Comparison of ENCODE assay signal across 14 mouse cellular contexts in the genomic region with DNA sequence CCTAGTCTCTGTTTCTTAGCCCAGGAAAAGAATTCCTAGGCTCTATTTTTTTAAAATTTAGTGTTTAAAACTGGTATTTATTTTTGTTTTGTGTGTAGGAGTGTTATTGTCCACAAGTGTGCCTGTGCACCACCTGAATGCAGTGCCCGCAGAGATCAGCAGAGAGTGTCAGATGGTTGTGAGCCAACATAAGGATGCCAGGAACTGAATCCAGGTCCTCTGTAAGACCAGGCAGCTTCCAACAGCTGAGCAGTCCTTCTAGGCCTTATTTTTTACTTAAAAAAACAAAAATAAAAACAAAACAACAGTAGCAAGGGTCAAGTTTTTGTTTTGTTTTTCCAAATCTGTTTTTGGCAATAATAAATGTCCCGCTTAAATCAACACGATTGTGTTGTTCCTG.
"Had no signal": no experiment of that assay in that cellular context is flagged by ENCODE, and none has a peak within 500 bp of the region (broad histone marks: within the 10 kb centered on the region; RNA-seq: fewer than 3 reads in every experiment).

No protein-coding gene starts in this region.

- ATAC-seq: liver, embryonic 12.5 days; midbrain, embryonic 15.5 days had no signal

- H3K27ac ChIP-seq: limb, embryonic 10.5 days; liver, embryonic 12.5 days; macrophage; midbrain, embryonic 15.5 days; neural tube, embryonic 12.5 days had no signal

- H3K4me3 ChIP-seq: limb, embryonic 10.5 days; liver, embryonic 12.5 days; lung, embryonic 15.5 days; megakaryocyte, embryonic 14.5 days; midbrain, embryonic 15.5 days; neural tube, embryonic 12.5 days had no signal

- DNase-seq: kidney, adult 8-10 months; kidney, postnatal 25 days; layer of hippocampus, adult 9-11 months; right cerebral cortex, postnatal 4 days; spleen, adult 18-20 months; thymus, adult 18-20 months; thymus, postnatal 14 days had no signal
